Mouse (Mus musculus) ES-CJ7 (cell line): ENCODE measurements around the gene Chrnb1.

Experiments used
- DNase-seq: peaks from one replicate; pipeline ENCODE4 v3.0.0; 2011; ENCODE audit warnings: low read depth, low spot score

Chrnb1 gene

DNA sequence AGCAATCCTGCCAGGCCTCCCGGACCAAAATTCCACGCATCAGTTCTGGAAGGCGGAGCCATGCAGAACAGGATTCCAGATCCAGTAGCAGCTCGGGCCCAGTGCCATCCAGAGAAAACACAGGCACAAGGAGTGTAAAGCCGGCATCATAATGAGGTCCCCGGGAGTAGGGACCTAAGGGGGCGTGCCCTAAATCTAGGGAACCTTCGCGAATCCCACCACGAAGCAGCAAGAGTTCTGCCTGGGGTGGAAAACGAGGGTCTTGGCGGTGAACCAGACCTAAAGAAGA lies 8.9 kb upstream of the Chrnb1 start:
- DNase-seq, result no peak

DNA sequence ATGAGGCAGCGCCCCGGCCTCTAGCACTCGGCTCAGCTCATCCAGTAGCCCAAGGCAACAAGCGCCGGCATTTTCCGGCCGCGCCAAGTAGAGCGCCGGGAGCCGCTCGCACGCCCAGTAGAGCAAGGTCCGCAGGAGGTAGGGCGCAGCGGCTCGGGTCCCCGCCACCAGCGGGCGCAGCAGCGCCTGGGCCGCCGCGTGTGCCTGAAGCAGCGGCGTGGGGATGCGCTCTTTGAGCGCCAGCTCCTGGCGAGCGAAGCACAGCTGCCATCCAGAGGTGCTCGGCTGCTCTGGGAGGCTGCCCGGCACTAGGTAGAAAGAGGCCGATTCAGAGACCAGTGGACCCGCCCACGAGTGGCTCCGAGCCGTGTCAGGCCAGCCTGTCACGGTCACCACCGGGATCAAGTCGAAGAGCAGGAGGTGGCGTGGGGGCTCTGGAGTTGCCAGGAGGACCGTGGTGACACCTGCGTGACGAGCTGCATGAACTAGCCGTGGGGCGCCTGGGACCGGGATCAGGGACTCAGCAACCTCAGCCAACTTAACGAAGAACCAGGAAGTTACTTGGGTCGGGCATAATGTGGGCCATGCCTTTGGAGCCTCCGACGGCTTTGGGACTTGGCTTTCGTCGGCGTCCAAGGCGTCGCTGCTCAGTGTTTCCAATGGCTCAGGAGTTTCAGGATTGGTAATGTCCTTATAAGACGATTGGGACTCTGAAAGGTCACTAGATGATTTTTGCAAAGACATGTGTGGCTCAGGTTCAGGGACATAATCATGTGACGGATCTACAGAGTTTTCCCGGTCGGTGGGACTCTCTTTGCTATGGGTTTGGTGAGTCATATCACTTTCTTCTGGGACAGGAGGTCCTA lies 8.3 kb upstream of the Chrnb1 start:
- peak; percentile 68 for DNase-seq

DNA sequence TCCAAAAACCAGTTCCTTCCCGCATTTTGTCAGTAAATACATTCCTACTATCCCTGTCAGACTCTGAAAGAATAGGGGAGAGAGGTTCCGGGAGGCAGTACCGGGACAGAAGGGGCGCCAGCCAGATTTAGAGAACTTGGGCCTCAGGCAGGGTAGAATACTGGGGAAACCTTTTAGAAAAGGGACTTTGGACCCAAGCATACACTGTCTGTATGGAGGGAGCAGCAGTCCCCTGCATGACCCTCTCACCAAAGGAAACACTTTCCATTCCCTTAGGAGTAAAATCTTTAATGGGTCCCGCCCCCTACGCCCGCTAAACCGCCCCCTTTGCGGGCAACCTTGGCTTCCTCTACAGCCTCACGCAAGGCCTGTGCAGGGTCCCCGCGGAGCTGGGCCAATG lies 7.6 kb upstream of the Chrnb1 start:
- DNase-seq, result no peak

DNA sequence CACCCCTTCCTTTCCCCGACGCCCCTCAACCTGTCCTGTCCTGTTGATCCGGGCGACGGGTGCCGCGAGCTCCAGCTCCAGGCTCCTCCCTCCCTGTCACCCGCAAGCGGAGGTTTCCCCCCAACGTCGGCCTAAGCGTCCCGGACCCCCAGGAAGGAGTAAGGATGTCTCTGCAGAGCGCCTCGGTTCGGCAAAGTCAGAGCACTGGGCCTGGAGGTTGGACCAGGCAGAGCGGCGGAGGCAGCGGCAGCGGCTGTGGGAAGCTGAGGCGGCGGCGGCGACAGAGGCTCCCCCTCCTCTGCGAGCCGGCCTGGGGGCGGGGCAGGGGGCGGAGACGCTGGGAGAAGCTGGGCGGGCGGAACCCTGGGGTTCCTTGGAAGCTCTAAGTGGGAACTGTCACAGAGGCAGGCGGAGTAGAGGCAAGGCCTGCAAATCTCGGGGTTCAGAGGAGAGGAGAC lies 6.9 kb upstream of the Chrnb1 start:
- peak; percentile 71 for DNase-seq

DNA sequence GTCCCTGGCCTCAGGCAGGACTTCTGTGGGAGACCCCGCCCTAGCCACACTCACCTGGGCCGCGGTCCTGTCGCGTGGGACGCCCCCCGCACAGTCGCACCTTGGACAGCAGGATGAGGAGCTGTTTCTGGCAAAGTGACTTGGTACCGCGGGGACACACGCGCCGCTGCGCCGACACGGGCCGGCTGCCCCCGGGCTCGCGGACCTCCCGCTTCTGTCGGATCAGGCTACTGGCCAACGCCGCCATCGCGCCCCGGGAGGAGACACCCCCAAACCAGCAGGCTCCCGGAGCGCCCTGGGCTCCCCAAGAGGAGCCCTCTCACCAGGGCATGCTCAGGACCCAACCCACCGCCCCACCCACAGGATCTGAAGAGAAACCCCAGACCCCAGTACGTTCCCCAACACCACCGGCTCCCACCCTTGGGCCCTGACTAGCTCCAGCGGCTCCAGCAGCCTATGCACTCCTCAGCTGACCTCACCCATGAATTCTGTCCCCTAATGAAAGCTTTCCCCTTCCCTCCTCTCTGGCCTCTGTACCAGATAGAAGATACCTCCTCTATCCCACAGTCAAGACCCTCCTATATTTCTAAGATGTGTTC lies 5.7 kb upstream of the Chrnb1 start, which contains the start of gene Fgf11:
Gene Fgf11, minus strand, starts transcription at position 479 of the 599 bp plus-strand sequence.
- no peak for DNase-seq

DNA sequence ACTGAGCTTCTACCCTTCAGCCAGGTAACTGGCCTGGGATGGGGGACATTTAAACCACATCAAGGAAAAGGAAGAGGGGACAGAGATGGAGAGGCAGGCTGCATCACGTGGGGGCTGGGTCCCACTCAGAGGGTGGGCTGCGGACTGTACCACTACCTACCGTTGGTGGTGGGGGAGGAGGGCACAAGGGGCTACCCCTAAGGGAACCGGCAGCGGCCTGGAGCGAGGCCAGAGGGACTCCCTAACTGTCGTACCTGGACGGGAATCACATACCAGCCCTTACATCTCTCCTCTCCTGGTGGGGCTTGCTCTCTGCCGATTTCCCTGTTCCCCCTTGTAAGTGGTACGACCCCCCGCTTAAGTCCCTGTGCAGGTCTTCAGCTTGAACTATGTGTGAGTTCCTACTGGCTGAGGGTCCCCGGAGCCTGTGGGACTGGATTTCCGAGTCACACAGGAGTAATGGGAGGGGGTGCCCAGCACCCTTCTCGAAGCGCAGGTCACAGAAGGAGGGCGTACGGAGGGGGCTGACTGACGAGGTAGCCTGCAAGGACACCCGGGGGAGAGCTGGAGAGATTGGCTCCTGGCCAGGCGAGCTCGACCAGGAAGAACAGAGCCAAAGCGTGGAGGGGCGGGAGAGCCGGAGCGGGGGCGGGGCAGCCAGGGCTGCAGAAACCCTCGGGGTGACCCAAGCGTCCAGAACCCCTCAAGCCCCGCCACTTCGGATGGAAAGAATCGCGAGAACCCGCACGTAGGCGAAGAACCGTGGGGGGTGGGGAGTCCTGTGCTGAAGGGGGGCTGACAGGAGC lies 4.9 kb upstream of the Chrnb1 start:
- DNase-seq, result peak; percentile 84

DNA sequence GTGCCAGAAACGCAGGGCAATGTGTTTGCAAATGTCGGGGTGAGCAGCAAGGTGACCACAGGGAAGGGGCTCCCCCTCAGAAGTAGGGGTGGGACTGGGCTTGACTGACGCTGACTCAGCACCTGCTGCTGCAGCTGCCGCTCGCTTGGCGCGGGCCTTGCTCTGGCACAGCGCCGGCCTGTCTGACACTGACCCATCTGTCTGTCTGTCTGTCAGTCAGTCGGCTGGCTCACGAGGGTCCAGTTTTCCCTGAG lies 4.3 kb upstream of the Chrnb1 start:
- DNase-seq, result no peak

DNA sequence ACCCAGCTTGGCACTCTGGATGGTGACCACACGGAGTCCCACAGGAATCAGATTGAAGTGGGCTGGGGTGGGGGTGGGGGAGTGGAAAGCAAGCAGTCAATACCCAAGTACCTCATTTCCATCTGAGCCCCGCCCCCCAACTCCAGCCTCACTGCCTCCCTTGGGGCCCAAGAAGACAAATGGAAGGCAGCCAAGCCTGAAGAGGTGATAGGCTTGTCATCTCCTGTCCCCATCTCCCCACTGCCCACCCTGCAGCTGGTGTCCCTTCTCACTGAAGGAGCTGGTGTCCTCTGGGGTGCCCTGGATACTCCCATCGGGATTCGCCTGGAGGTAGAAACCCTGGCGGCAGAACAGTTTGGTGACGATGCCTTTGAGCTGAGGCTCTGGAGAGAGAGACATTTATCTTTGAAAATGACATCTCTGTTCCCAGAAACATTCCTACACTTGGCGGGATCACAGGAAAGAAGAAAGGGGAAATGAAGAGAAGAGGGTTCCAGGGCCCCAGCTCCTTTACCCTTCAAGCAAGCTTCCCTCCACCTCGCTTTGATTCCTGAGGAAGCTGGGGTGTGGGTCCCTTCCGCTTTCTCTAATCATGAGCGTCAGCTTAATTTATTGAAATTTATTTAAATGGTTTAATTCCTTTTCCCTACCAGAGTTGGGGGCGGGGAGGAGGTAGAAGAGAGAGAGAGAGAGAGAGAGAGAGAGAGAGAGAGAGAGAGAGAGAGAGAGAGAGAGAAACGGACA lies 3.8 kb upstream of the Chrnb1 start:
- DNase-seq, result peak; percentile 62

DNA sequence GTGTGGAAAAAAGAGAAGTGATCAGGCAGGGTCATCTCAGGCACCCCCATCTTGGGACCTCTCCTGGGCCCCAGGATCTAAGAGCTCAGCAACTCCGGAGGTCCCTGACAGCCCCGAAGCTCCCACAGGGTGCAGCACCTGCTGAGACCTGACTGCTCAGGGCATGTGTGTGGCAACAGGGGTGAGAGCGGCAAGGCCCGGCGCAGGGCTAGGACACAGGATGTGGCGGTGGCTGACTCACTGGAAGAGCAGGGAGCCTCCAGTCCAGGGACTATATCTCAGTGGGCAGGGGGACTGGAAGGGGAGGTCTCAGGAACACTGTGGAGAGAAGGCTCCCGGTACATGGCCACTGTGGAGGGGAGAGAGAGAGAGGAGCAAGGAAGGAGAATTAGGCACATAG lies 2.2 kb upstream of the Chrnb1 start:
- no peak for DNase-seq

DNA sequence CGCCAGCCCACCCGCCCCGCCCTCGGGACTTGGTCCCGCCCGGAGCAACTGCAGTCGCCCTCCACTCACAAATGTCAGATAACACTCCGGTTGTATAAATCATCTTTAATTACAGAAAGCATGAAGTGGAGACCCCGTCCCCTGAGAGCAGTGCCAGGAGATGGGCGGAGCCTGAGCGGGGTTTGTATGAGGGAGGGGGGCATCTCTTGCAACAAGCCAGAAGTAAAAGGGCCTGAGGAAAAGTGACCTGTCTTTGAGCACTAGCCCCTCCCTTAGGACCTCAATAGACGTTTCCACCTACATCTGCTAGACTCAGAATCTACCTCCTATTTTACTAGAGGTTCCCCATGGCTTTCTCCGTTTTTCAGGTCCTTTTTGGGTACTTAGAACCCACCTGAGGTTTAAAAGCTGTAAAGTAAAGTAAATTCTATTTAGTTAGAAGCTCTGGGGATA lies 266 bp upstream of the Chrnb1 start:
- DNase-seq, result no peak

DNA sequence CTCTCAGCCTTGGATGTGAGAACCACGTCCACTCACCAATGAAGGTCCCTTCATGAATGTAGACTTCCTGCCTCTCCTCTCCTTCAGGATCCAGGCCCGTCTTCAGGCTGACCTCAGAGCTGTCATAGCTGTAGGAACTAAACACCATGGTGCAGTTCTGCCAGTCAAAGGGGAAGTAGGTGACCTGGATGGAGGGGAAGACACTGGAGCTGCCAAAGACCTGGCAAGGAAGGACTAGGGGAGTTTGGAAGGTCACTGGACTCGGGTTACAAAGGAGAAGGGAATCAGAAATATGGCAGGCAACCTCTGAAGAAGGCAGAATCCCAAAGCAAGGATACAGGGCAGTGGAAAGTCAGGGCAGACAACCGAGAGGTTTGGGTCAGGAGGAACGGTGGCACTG lies 2.3 kb downstream of the Chrnb1 start:
- no peak for DNase-seq

DNA sequence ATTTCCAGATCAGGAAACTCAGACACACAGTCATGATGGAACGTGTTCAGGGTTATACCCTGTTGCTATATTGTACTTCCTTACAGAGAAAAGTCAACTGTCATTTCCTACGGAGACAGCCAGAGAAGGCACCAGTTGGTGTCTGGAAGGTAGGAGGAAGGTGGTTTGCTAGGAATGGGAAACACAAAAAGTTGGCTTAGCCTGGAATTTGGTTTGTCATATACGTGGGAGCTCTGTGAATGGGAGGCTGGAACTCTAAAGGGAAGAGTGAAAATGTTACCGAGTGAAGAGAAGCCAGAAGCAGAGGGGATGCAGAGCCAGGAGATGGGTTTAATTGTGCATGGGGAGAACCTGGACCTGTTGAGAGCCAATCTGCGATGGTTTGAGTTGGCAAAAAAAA lies 4.3 kb downstream of the Chrnb1 start:
- no peak for DNase-seq

DNA sequence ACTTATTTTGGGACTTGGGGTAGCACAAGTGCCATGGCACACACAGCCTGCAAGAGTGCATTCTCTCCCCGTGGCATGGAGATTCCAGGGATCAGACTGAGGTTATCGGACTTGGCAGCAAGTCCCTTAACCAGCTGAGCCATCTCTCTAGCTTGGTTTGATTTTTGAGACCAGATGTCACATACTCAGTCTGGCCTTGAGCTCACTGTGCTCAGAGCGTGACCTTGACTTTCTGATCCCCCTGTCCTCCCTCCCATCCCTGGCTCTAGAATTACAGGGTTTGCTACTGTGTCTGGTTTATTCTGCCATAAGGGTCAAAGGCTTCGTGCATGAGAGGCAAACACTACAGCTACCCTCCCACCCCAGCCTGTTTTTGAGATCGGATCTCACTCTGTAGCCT lies 6.3 kb downstream of the Chrnb1 start:
- peak; percentile 41 for DNase-seq

DNA sequence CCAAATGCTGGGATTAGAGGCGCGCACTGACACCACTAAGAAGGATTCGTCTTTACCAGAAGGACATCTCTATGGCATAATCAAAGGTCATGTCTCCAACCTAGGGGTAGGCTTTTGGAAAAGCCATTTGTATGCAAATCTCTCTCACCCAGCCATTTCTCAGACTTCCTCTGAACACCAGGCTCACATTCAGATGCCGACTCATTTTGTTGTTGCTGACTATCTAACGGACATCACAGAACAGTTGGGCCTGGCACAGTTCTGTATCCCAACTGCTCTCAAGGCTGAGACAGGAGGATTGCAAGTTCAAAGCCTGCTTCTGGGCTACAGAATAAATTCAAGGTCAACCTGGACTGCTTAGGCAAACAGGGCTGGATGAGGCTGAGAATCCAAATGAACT lies 8.4 kb downstream of the Chrnb1 start:
- DNase-seq, result peak; percentile 77

DNA sequence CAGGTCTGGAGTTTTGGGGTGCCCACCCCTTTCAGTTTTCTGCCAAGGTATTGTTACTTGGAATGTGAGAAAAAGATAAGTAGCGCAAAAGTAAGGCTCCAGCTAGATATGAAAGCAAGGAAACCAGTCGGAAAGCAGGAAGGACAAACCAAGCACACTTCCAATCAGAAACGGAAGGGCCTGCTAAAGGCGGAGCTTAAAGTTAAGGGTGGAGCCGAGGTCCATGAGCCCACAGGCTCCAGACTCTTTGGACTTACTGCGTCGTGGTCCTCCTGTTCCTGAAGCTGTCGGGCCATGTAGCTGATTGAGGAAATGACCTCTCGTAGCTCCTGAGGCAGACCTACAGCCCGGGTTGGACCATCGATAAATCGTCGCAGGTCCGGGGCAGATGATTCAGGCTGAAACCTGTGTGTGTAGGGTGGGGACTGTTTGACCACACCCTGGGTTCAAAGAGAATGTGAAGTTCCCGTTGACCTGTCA lies 10.9 kb downstream of the Chrnb1 start:
- DNase-seq, result peak; percentile 97

DNA sequence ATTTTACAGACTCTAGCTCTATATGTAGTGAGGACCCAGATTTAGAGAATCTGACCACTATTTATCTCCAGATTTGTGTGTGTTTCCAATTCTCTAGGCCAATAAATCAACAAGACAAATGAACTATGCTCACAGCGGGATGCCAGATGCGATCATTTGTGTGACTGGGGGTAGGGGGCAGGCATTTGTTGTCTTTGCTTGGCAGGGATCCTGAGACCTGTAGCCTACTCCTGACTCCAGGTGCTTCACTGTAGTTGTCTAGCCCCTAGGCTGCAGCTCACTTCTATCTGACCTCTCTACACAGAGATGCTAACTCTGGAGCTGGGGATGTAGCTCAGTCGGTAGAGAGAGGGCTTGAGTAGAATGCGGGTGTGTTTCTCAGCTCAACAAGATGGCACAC lies 13.9 kb downstream of the Chrnb1 start:
- DNase-seq, result peak; percentile 87

DNA sequence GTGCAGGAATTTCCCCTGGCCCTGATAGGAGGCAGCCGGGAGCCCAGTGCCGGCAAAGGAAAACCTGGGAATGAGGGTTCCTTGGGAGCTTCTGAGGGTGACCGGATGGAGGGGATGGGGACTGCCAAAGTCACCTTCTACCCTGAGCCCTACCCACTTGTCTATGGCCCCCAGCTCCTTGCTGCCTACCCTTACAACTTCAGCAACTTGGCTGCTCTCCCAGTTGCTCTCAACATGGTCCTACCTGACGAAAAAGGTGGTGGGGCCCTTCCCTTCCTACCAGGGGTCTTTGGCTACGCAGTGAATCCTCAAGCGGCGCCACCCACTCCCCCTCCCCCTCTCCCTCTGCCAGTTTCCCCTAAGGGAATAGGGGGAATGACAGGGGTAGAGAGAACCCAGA lies 16.8 kb downstream of the Chrnb1 start:
- no peak for DNase-seq

DNA sequence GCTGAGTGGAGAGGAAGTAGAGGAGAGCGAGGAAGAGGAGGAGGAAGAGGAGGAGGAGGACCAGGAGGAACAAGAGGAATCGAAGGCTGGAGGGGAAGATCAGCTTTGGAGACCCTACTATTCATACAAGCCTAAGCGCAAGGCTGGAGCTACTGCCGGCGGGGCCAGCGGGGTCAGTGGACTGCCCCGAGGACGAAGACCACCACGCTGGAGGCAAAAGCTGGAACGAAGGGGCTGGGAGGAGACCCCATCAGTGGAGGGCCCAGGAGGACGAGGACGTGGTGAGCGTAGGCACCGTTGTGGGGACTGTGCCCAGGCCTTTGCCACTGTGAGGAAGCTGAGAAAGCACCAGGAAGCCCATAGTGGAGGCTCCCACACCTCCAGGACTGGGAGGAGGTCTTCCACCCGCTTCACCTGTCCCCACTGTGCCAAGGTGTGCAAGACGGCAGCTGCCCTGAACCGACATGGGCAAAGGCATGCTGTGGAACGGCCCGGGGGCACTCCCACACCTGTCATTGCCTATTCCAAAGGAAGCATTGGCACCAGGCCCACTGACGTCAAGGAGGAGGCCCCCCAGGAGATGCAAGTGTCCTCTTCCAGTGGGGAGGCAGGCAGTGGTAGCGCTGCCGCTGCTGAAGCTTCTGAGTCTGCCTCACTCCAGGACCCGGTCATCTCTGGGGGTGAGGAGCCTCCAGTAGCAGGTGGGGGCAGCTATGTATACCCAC lies 17.3 kb downstream of the Chrnb1 start:
- no peak for DNase-seq

DNA sequence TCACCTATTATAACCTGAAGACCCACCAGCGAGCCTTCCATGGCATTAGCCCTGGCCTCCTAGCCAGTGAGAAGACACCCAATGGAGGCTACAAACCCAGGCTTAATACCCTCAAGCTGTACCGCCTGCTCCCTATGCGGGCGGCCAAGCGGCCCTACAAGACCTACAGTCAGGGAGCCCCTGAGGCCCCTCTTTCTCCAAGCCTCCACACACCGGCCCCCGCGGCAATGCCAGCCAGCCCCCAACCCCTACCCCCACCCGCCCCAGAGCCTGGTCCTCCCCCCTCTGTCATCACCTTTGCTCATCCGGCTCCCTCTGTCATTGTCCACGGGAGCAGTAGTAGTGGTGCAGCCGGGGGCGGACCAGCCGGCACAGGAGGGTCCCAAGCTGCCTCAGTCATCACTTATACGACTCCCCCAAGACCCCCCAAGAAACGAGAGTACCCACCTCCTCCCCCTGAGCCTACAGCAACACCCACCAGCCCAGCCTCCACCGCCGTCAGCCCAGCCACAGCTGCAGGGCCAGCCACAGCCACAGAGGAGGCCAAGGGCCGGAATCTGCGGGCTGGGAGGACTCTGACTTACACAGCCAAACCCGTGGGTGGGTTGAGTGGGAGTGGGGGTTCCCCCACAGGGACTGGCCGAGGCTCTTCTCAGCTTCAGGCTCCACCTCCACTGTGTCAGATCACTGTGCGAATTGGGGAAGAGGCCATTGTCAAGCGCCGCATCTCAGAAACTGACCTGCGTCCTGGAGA lies 18.1 kb downstream of the Chrnb1 start:
- DNase-seq, result no peak

DNA sequence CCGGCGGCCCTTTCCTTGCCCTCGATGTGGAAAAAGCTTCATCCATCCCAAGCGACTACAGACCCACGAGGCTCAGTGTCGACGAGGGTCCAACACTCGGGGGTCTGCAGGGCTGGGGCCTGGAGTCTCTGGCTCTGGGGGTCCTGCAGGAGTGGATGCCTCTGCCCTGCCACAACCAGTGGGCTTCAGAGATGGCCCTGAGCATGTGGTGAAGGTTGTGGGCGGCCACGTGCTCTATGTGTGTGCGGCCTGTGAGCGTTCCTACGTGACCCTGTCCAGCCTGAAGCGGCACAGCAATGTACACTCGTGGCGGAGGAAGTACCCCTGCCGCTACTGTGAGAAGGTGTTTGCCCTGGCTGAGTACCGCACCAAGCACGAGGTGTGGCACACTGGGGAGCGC lies 19.3 kb downstream of the Chrnb1 start:
- no peak for DNase-seq

DNA sequence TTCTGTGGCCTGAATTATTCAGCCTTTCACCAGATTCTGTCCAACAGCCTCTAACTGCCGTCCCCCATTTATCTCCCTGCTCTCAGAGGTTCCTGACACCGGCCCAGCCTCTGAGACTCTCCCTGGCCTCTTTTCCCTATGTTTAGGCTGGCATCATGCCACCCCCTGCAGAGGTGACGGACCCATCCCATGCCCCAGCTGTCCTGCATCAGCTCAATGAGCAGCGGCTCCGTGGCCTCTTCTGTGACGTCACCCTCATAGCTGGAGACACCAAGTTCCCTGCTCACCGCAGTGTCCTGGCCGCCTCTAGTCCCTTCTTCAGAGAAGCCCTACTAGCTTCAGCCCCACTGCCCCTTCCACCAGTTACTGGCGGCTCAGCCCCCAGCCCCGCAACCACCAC lies 20.0 kb downstream of the Chrnb1 start:
- no peak for DNase-seq
